Comparison of ENCODE assay signal across 9 mouse cellular contexts in the genomic region with DNA sequence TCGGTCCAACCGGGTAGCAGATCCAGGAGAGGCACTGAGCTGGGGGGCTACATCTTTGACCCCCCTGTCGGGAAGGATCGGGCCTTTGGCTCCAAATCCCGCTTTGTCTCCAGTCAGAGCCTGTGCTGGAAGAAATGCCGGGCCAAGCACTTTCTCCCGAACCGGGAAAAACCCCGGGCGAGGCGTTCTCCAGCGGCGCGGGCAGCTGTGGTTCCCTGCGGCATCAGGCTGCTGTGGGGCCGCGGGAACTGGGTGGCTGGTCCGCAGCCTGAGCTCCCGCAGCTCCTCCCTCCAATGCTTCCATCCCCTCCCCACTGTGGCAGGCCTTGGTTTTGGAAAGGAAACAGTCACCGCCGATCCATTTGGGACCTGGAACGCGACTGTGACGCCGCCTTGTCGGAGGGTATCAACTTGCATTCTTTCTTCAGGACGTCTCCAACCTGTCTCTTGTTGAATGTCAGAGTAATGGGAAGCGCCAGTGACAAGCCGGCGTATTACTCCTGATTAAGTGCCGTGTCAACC. TPM values are rescaled to one million over a fixed set of nuclear protein-coding genes. Genes with fewer than 3 reads are reported as not detected.
DNase-seq lines count a peak whose midpoint lies in the region; ATAC-seq and TF ChIP-seq lines count a peak whose summit lies in the region.
"Had no signal": no experiment of that assay in that cellular context is flagged by ENCODE, and none has a peak within 500 bp of the region (broad histone marks: within the 10 kb centered on the region; RNA-seq: fewer than 3 reads in every experiment).

No protein-coding gene starts in this region.

- no peak for TF ChIP-seq CTCF in lung, embryonic 14.5 days (IDR thresholded peaks at IDR 0.05; ENCODE audit: low read depth)

- peak; percentile 7 for DNase-seq in lung, embryonic 14.5 days
- DNase-seq in lung, postnatal 10 days: no peak
- DNase-seq in retina, embryonic 14.5 days (ENCODE audit: low spot score): peak; percentile 38
- DNase-seq in yolk sac, embryonic 10.5 days (ENCODE audit: low spot score): no peak
- DNase-seq in lung, postnatal 14 days: no peak
- no peak for DNase-seq in gastrocnemius, postnatal 10 days

- H3K4me3 ChIP-seq in lung, embryonic 14.5 days (ENCODE audit: low read depth, low read length): peak overlapping the region; percentile 51
- H3K4me3 ChIP-seq in embryonic facial prominence, embryonic 15.5 days (replicated peaks): peak overlapping the region; percentile 50
- H3K4me3 ChIP-seq in intestine, embryonic 15.5 days (replicated peaks): peak overlapping the region; percentile 48

- 1% methylated on average over 31 of the region's 31 CpGs for WGBS in lung, embryonic 14.5 days
- under 1% methylated on average over 31 of the region's 31 CpGs for WGBS in embryonic facial prominence, embryonic 15.5 days
- under 1% methylated on average over 31 of the region's 31 CpGs for WGBS in intestine, embryonic 15.5 days

- H3K27ac ChIP-seq in lung, embryonic 14.5 days (ENCODE audit: low read depth): no peak overlapping the region
- no peak overlapping the region for H3K27ac ChIP-seq in embryonic facial prominence, embryonic 15.5 days (replicated peaks)
- H3K27ac ChIP-seq in intestine, embryonic 15.5 days: no peak overlapping the region
- H3K27ac ChIP-seq: heart, adult 2 months had no signal

- no peaks in the 10 kb centered on the region for H3K4me1 ChIP-seq in lung, embryonic 14.5 days (ENCODE audit: insufficient read depth)
- H3K4me1 ChIP-seq in embryonic facial prominence, embryonic 15.5 days: peaks cover 34% of the 10 kb centered on the region
- H3K4me1 ChIP-seq in intestine, embryonic 15.5 days (replicated peaks): peaks cover 16% of the 10 kb centered on the region

- H3K27me3 ChIP-seq in lung, embryonic 14.5 days (ENCODE audit: insufficient read depth, low read length): peaks cover 97% of the 10 kb centered on the region
- peaks cover 96% of the 10 kb centered on the region for H3K27me3 ChIP-seq in embryonic facial prominence, embryonic 15.5 days
- H3K27me3 ChIP-seq in intestine, embryonic 15.5 days (replicated peaks): peaks cover 94% of the 10 kb centered on the region

- no peaks in the 10 kb centered on the region for H3K36me3 ChIP-seq in lung, embryonic 14.5 days (ENCODE audit: insufficient read depth)
- H3K36me3 ChIP-seq in embryonic facial prominence, embryonic 15.5 days: no peaks in the 10 kb centered on the region
- no peaks in the 10 kb centered on the region for H3K36me3 ChIP-seq in intestine, embryonic 15.5 days

- no peaks in the 10 kb centered on the region for H3K9me3 ChIP-seq in lung, embryonic 14.5 days (ENCODE audit: low read depth, low read length)
- H3K9me3 ChIP-seq in embryonic facial prominence, embryonic 15.5 days (replicated peaks): no peaks in the 10 kb centered on the region
- no peaks in the 10 kb centered on the region for H3K9me3 ChIP-seq in intestine, embryonic 15.5 days

- H3K9ac ChIP-seq in lung, embryonic 14.5 days: no peak overlapping the region
- H3K9ac ChIP-seq in embryonic facial prominence, embryonic 15.5 days: no peak overlapping the region
- no peak overlapping the region for H3K9ac ChIP-seq in intestine, embryonic 15.5 days

- H3K4me2 ChIP-seq in lung, embryonic 14.5 days: peak overlapping the region; percentile 85
- H3K4me2 ChIP-seq in embryonic facial prominence, embryonic 15.5 days (replicated peaks): peak overlapping the region; percentile 93
- peak overlapping the region; percentile 94 for H3K4me2 ChIP-seq in intestine, embryonic 15.5 days (replicated peaks)

- ATAC-seq in lung, embryonic 14.5 days (ENCODE audit: insufficient read depth): peak; percentile 20; the same call in 1 of the 2 replicates
- ATAC-seq in embryonic facial prominence, embryonic 15.5 days (ENCODE audit: insufficient number of reproducible peaks, low FRiP score, low TSS enrichment, low read depth): no peak
- peak; percentile 21; the same call in 1 of the 2 replicates for ATAC-seq in intestine, embryonic 15.5 days

RNA-seq across cellular contexts. Expression of a gene that starts 1.2 kb away (rescaled TPM):
- polyA plus RNA-seq in lung, embryonic 14.5 days (2014; fragmentation: Nextera tagmentation; extraction: Ambion mirVana): not detected in 2 replicates
- polyA plus RNA-seq in embryonic facial prominence, embryonic 15.5 days (2015; fragmentation: Nextera tagmentation; extraction: Ambion mirVana): not detected in 2 replicates
- not detected in 2 replicates for polyA plus RNA-seq in intestine, embryonic 15.5 days (2015; fragmentation: Nextera tagmentation; extraction: Ambion mirVana)
- total RNA-seq in gastrocnemius, postnatal 10 days (2021): not detected
- total RNA-seq: heart, adult 2 months had no signal
- polyA plus RNA-seq: heart, adult 2 months had no signal

Comparison
In these comparisons a context has a peak if more than half of its experiments do, and no peak if none do; other contexts are left out.
1. DNase-seq: peak in lung, embryonic 14.5 days (single experiment) and retina, embryonic 14.5 days (single experiment); none in lung, postnatal 10 days (single experiment), yolk sac, embryonic 10.5 days (single experiment), lung, postnatal 14 days (single experiment) and gastrocnemius, postnatal 10 days (single experiment).
2. Peak in every context shown above with its lines, with median percentiles within 50 percentile points of each other: H3K4me2 ChIP-seq and H3K4me3 ChIP-seq.